Mouse (Mus musculus) spleen, adult 2 months (tissue): ENCODE results near the gene Ipo4. TPM values are rescaled to one million over a fixed set of nuclear protein-coding genes. Genes with fewer than 3 reads are reported as not detected.

Source experiments
- DNase-seq, 2 experiments: peaks; one replicate each; pipeline versions ENCODE4 v3.0.0 to v3.0.0-alpha.2; 2012 to 2021; ENCODE audit warnings: low spot score in 2 of 2, low read depth in 1 of 2
- H3K27ac ChIP-seq: fragments of 200-500 bp; 2 replicates; pipeline ENCODE4 v1.5.1; 2012; ENCODE audit warnings: low read length, inconsistent platforms; ENCODE audit not compliant: insufficient read depth
- H3K27me3 ChIP-seq: fragments of 200-500 bp; 2 replicates; pipeline ENCODE4 v1.6.1; 2012; ENCODE audit warnings: mild to moderate bottlenecking, moderate library complexity, low read length, inconsistent platforms; ENCODE audit not compliant: control insufficient read depth, insufficient read depth
- H3K36me3 ChIP-seq: fragments of 200-500 bp; 2 replicates; pipeline ENCODE4 v1.6.1; 2012; ENCODE audit warnings: mild to moderate bottlenecking, low read length, inconsistent platforms; ENCODE audit not compliant: control insufficient read depth, insufficient read depth
- H3K4me1 ChIP-seq: fragments of 200-500 bp; 2 replicates; pipeline ENCODE4 v1.6.1; 2011; ENCODE audit warnings: inconsistent platforms; ENCODE audit not compliant: control insufficient read depth, insufficient read depth, insufficient read length
- H3K4me3 ChIP-seq: fragments of 200-500 bp; 2 replicates; pipeline ENCODE4 v1.5.1; 2011; ENCODE audit warnings: mild to moderate bottlenecking, inconsistent platforms; ENCODE audit not compliant: insufficient read depth, insufficient read length; ENCODE audit errors: extremely low read depth
- CTCF ChIP-seq: fragments of 200-500 bp; IDR thresholded peaks from 2 replicates; pipeline ENCODE4 v1.5.1; 2011; ENCODE audit warnings: mild to moderate bottlenecking, inconsistent platforms; ENCODE audit not compliant: insufficient read depth, insufficient read length, insufficient replicate concordance; ENCODE audit errors: extremely low read depth
- POLR2A ChIP-seq: fragments of 200-500 bp; IDR thresholded peaks from 2 replicates; pipeline ENCODE4 v1.6.1; 2011; ENCODE audit warnings: low read depth, low read length, inconsistent platforms
- WGBS: fragments of 180-500 bp; shearing (Covaris S2); methylation state at CpG from one replicate; pipeline ENCODE4 v1.1.7; 2018; 5-methylcytosine and 5-hydroxymethylcytosine counted together
- polyA plus RNA-seq: library from polyadenylated mRNA; depleted of rRNA; stranded (reverse); fragments of >200 nt; gene quantifications from 2 replicates; pipeline ENCODE4 v1.2.3, GENCODE M21; 2012

Gene Ipo4
- polyA plus RNA-seq, 1 experiment: 56.7 TPM

DNA sequence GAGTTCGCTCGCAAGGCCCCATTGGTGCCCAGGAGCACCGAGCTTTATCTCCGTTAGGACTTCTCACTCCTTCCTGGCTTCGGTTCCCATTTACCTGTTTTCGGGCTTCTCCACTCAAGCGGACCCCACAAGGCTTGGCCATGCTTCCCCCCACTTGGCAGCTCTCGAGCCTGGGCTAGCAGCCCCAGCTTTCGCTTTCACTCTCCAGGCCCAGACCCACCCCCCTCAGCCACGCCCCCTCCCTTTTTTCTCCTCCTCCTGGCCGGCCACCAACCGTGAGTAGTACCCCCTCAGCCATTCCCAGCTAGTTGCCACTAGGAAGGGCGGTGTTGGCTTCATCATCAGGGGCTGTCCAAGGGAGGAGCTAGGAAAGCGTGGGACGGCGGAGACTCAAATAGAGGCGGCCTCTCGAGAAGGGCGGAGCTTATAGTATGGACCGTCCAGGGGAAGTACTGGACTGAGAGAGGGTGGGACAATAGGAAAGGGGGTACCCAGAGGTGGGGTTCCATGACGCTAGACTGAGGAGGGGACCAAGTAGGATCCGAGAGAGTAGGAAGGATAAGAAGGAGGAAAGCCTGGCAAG, 44.9 kb downstream of the Ipo4 start, which contains the start of gene Psme2:
Psme2 (minus strand) TSS at position 366 of the 583 bp plus-strand sequence.
- 1% methylated on average over 22 of the region's 22 CpGs for WGBS
- Histone ChIP-seq H3K4me1 (peaks cover 6% of the 10 kb centered on the region; the same call in 1 of the 2 replicates), H3K36me3 (peaks cover 27% of the 10 kb centered on the region), H3K4me3 (peak within 1 kb of the TSS; percentile 83), H3K27ac (peak within 1 kb of the TSS; percentile 95), H3K27me3 (no peaks in the 10 kb centered on the region)
- peak; percentile 79 to 83 for DNase-seq
- TF ChIP-seq CTCF (no peak), POLR2A (peak; percentile 22)

DNA sequence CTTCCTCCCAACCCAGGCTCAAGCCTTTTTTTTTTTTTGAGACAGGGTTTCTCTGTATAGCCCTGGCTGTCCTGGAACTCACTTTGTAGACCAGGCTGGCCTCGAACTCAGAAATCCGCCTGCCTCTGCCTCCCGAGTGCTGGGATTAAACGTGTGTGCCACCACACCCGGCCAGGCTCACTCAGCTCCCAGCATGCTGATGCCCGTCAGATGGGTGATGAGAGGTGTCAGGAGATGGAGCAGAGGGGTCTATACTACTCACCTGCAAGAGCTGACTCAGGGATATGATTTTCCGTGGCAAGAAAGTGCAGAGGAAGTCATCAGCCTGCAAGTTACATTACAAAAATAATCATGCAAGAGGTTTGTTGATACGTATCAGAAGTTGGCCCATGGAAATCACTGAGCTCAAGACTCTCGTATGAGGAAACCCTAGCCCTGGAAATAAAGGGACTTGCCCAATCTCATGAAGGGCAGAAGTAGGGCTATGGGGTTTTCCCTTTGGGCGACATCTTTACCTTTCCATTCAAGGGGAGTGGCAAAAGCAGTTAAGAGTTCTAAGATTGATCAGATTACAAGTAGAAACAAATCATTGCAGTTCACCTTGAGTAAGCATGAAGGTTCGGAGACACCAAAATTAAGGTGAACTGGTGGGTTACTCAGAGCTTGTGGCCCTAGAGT, 45.8 kb downstream of the Ipo4 start:
- H3K27me3 ChIP-seq: no peaks in the 10 kb centered on the region
- TF ChIP-seq POLR2A (no peak), CTCF (no peak)
- H3K4me1 ChIP-seq: peaks cover 10% of the 10 kb centered on the region; the same call in 1 of the 2 replicates
- DNase-seq: no peak
- WGBS: 51% methylated on average over 11 of the region's 11 CpGs
- peak overlapping the region; percentile 85 for H3K27ac ChIP-seq
- H3K36me3 ChIP-seq: peaks cover 18% of the 10 kb centered on the region
- H3K4me3 ChIP-seq: peak overlapping the region; percentile 83

DNA sequence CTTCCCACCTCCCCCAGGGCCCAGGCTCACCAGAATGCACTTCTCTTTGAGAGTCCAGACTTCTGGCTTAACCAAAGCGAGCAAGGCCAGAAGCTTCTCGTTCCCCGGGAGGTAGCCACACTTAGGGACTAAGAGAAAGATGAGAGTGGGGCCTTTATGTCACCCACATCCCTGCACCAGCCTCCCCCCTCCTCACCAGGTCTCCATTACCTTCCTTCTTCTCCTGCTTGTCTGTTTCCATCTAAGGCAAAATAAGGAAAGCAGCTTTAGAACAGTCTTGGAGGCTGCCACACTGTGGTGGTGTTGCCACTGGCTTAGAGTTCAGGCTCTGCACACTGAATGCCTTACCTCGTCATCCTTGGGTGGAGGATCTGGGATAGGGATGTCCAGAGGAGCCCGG, 46.5 kb downstream of the Ipo4 start:
- H3K27me3 ChIP-seq: no peaks in the 10 kb centered on the region
- H3K36me3 ChIP-seq: peaks cover 14% of the 10 kb centered on the region
- 96% methylated on average over 5 of the region's 5 CpGs for WGBS
- DNase-seq: no peak
- peaks cover 15% of the 10 kb centered on the region; the same call in 1 of the 2 replicates for H3K4me1 ChIP-seq
- no peak overlapping the region for H3K4me3 ChIP-seq
- no peak for TF ChIP-seq POLR2A
- TF ChIP-seq CTCF: no peak
- H3K27ac ChIP-seq: peak overlapping the region; percentile 25; the same call in 1 of the 2 replicates

DNA sequence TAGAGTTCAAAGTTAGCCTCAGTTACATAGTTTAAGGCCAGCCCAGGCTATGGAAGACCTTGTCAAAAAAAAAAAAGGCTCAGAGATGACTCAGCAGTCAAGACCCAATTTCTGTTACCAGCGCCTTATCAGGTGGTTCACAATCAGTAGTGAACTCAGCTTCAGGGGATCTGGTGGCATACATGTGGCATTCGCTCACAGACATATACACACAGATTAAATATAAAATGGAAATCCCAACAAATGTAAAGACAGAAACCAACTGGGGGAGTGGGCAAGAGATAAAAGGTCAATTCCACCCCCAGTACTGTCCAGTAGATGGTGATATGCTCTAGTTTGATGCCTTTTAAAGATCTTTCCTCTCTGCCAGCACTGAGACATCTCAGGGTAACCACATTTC, 49.6 kb downstream of the Ipo4 start:
- peak overlapping the region; percentile 82; the same call in 1 of the 2 replicates for H3K27ac ChIP-seq
- H3K4me3 ChIP-seq: no peak overlapping the region
- TF ChIP-seq POLR2A (no peak), CTCF (no peak)
- no peak for DNase-seq
- H3K36me3 ChIP-seq: peaks cover 19% of the 10 kb centered on the region
- WGBS: 70% methylated on average over 2 of the region's 2 CpGs
- peaks cover 15% of the 10 kb centered on the region; the same call in 1 of the 2 replicates for H3K4me1 ChIP-seq
- H3K27me3 ChIP-seq: no peaks in the 10 kb centered on the region

DNA sequence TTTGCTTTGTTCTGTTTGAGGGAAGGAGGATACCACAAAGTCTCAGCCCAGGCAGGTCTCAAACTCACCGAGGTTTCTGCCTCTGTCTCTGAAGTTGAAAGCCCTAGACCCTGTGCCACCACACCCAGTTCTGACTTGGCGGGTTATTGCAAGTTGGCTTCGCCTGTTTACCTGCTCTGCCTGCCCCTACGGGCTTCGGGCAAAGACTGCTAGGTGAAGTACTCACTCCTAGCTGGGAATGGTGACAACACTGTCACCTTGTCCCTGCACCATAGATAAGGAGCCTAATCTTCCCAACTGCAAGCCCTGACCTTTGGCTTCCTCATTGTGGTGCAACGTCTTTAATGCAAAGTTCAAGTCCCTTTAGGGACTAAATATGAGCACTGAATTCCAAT, 50.2 kb downstream of the Ipo4 start:
- H3K4me1 ChIP-seq: peaks cover 15% of the 10 kb centered on the region; the same call in 1 of the 2 replicates
- TF ChIP-seq POLR2A: no peak
- TF ChIP-seq CTCF: no peak
- H3K36me3 ChIP-seq: peaks cover 25% of the 10 kb centered on the region
- no peak overlapping the region for H3K4me3 ChIP-seq
- no peaks in the 10 kb centered on the region for H3K27me3 ChIP-seq
- peak overlapping the region; percentile 82 for H3K27ac ChIP-seq
- DNase-seq: no peak
- WGBS: 48% methylated on average over 6 of the region's 6 CpGs

DNA sequence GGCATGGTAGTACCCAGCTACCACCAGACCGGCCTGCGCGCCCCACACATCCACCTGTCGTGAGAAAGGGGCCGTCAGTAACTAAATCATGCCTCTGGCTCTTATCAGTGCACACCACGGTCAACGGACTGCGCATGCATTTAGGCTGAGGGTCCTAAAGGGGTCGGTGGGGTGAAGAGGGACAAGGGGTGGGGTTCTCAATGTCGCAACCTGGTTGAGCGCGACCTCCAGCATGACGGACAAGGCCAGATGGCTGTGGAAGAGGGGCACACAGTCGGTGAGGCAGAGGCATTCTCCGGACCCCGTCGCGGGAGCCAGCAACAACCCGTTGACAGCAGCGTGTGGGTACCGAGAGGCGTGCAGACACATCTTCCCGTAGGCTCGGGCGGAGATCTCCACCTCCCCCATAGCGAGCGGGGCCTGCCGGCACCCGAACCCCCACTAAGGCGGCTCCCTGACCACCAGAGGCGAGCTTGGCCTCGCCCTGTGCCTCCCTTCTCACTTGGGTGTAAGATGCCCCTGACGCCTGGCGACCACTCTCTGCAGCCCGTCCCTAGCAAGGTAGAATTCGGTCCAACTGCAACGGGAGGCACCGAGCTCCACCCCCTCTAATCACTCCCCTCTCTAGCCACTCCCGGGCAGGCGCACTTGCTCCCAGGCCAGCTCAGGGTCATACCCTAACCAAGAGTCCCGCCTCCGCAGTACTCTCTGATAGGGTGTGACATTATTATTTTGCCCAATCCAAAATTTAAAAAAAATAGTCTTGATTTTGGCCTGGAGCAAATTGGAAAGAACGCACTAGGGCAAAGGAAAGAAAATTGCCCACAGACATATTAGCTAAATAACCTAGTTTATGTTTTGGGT, 50.8 kb downstream of the Ipo4 start, which contains the start of gene Emc9:
Emc9 (minus strand) TSS at position 601 of the 864 bp plus-strand sequence.
- TF ChIP-seq CTCF (no peak), POLR2A (no peak; the same call in 1 of the 2 replicates)
- peaks cover 15% of the 10 kb centered on the region; the same call in 1 of the 2 replicates for H3K4me1 ChIP-seq
- H3K4me3 ChIP-seq: peak within 1 kb of the TSS; percentile 71
- WGBS: 7% methylated on average over 43 of the region's 43 CpGs
- H3K27me3 ChIP-seq: no peaks in the 10 kb centered on the region
- peak in 1 of 2 experiments; percentile 77 for DNase-seq
- peaks cover 28% of the 10 kb centered on the region for H3K36me3 ChIP-seq
- H3K27ac ChIP-seq: peak within 1 kb of the TSS; percentile 82
